Mouse (Mus musculus) heart, embryonic 14.5 days (tissue): ENCODE data around the gene Pfdn5. TPM values are rescaled to one million over a fixed set of nuclear protein-coding genes. Genes with fewer than 3 reads are reported as not detected.
A peak's percentile ranks its signal among the peaks of the same experiment; 100 is the strongest.

Experiments used
- ATAC-seq: fragments of 200-750 bp; cut with Nextera tagmentation; 2 replicates; pipeline ENCODE4 v1.8.0; 2017; ENCODE audit warnings: low read depth, moderate TSS enrichment; ENCODE audit not compliant: insufficient number of reproducible peaks, insufficient read depth, low FRiP score
- H3K27ac ChIP-seq, 2 experiments: fragments of 200-500 bp in 1 of 2; fragments of 300-500 bp in 1 of 2; sonication (generic) in 1 of 2; replicated peaks in 1 of 2; 2 replicates each; pipeline ENCODE4 v1.5.1; 2012 to 2014; ENCODE audit warnings: low read depth in 2 of 2, low read length in 2 of 2, control low read depth in 1 of 2, mild to moderate bottlenecking in 1 of 2, mixed read lengths in 1 of 2; ENCODE audit not compliant: control insufficient read depth in 1 of 2, insufficient read depth in 1 of 2
- H3K27me3 ChIP-seq: fragments of 300-500 bp; sonication (generic); 2 replicates; pipeline ENCODE4 v1.6.1; 2014; ENCODE audit warnings: mild to moderate bottlenecking, low read length, control low read depth; ENCODE audit not compliant: control insufficient read depth, insufficient read depth
- H3K36me3 ChIP-seq: fragments of 300-500 bp; sonication (generic); 2 replicates; pipeline ENCODE4 v1.6.1; 2014; ENCODE audit warnings: mild to moderate bottlenecking, control low read depth, low read length, mixed read lengths; ENCODE audit not compliant: control insufficient read depth, insufficient read depth
- H3K4me1 ChIP-seq, 2 experiments: fragments of 200-500 bp in 1 of 2; fragments of 300-500 bp in 1 of 2; sonication (generic) in 1 of 2; 2 replicates each; pipeline ENCODE4 v1.6.1; 2012 to 2014; ENCODE audit warnings: low read length in 2 of 2, control low read depth in 1 of 2, mixed read lengths in 1 of 2; ENCODE audit not compliant: control insufficient read depth in 2 of 2, insufficient read depth in 2 of 2
- H3K4me2 ChIP-seq: fragments of 300-500 bp; sonication (generic); 2 replicates; pipeline ENCODE4 v1.6.1; 2014; ENCODE audit warnings: mild to moderate bottlenecking, low read length
- H3K4me3 ChIP-seq, 2 experiments: fragments of 200-500 bp in 1 of 2; fragments of 300-500 bp in 1 of 2; sonication (generic) in 1 of 2; 2 replicates each; pipeline ENCODE4 v1.5.1; 2012 to 2014; ENCODE audit warnings: low read length in 2 of 2, mild to moderate bottlenecking in 2 of 2, control low read depth in 1 of 2, low read depth in 1 of 2, moderate library complexity in 1 of 2; ENCODE audit not compliant: control insufficient read depth in 1 of 2, insufficient read depth in 1 of 2
- H3K9ac ChIP-seq: fragments of 300-500 bp; sonication (generic); 2 replicates; pipeline ENCODE4 v1.6.1; 2014; ENCODE audit warnings: mild to moderate bottlenecking, low read length
- H3K9me3 ChIP-seq: fragments of 300-500 bp; sonication (generic); 2 replicates; pipeline ENCODE4 v1.6.1; 2016; ENCODE audit warnings: low read length, control low read depth; ENCODE audit not compliant: control insufficient read depth
- WGBS: fragments of 180-500 bp; shearing (Covaris S2); extraction: QIAGEN DNeasy Blood & Tissue Kit; methylation state at CpG from one replicate; pipeline ENCODE4 v1.1.7; 2014; 5-methylcytosine and 5-hydroxymethylcytosine counted together
- polyA plus RNA-seq: library from polyadenylated mRNA; unstranded; fragments of >200 nt; fragmentation: Nextera tagmentation; extraction: Ambion mirVana; gene quantifications from 2 replicates; pipeline ENCODE4 v1.2.1, GENCODE M21; 2014

Gene Pfdn5
- polyA plus RNA-seq, 1 experiment from 2014 or later, result 431 TPM

DNA sequence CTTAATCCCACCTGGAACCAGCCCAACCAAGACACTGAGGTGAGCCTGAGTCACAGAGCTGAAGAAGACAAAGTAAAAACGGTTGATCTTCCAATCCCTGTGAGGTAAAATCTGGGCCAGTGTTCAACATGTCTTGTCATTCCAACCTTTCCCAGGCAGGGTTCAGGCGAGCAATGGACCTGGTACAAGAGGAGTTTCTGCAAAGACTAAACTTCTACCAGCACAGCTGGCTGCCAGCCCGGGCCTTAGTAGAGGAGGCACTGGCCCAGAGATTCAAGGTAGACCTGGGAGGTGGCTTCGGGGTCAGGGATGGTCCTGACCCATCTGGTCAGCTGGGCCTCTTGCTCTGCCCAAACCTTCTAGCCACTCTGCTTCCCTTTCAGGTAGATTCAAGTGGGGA is 11.0 kb downstream of the Pfdn5 start:
- 82% methylated on average over 4 of the region's 4 CpGs for WGBS
- no peaks in the 10 kb centered on the region for H3K9me3 ChIP-seq
- H3K4me3 ChIP-seq, result no peak overlapping the region
- ATAC-seq, result no peak
- H3K27ac ChIP-seq, result no peak overlapping the region
- H3K4me2 ChIP-seq, result no peak overlapping the region
- peaks cover 4 to 11% of the 10 kb centered on the region in 2 experiments for H3K4me1 ChIP-seq
- no peaks in the 10 kb centered on the region for H3K27me3 ChIP-seq
- H3K9ac ChIP-seq, result no peak overlapping the region
- H3K36me3 ChIP-seq, result peaks cover 80% of the 10 kb centered on the region

DNA sequence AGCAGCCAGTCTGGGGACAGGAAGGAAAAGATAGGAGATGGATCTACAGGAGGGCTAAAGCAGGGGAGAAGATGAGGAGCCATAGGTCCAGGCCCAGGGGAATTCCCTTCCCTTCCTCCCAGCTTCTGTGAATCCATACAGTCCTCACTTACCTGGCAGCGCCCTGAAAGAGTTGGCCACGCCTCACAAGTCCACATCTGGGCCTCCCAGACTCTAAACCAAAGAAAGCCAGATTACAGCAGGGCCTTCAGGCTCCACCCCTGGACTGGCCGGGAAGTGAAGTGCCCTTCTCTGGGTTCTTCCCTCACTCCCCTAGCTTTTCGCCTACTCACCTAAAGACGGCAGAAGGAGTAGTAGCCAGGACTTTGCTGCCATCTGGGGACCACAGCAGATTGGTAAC is 13.7 kb downstream of the Pfdn5 start:
- H3K9ac ChIP-seq, result no peak overlapping the region
- H3K9me3 ChIP-seq, result no peaks in the 10 kb centered on the region
- H3K36me3 ChIP-seq, result peaks cover 75% of the 10 kb centered on the region
- H3K27me3 ChIP-seq, result no peaks in the 10 kb centered on the region
- no peak overlapping the region for H3K4me2 ChIP-seq
- no peak overlapping the region for H3K4me3 ChIP-seq
- H3K4me1 ChIP-seq, result no peaks in the 10 kb centered on the region
- WGBS, result 65% methylated on average over 5 of the region's 5 CpGs
- no peak overlapping the region for H3K27ac ChIP-seq
- ATAC-seq, result no peak

DNA sequence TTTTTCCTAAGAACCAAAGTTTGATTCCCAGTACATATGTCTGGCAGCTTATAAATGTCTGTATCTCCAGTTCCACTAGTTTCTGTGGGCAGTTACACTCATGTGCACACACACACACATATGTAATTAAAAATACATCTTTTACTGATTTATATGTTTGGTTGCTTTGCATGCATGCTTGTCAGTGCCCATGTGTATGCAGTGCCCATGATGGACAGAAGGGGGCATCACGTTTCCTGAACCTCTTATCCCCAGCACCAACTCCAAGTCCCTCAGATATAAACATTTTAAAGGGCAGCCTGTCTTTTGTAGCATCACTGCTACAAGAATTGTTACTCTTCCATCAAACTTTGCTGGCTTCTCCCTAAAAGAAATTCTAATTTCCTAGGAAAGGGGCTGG is 15.7 kb downstream of the Pfdn5 start:
- ATAC-seq, result no peak
- Histone ChIP-seq H3K4me2 (no peak overlapping the region), H3K4me3 (no peak overlapping the region), H3K36me3 (peaks cover 74% of the 10 kb centered on the region), H3K27me3 (no peaks in the 10 kb centered on the region), H3K9me3 (no peaks in the 10 kb centered on the region), H3K9ac (no peak overlapping the region), H3K4me1 (no peaks in the 10 kb centered on the region), H3K27ac (no peak overlapping the region)
- WGBS, result 9% methylated on average over 1 of the region's 1 CpGs

DNA sequence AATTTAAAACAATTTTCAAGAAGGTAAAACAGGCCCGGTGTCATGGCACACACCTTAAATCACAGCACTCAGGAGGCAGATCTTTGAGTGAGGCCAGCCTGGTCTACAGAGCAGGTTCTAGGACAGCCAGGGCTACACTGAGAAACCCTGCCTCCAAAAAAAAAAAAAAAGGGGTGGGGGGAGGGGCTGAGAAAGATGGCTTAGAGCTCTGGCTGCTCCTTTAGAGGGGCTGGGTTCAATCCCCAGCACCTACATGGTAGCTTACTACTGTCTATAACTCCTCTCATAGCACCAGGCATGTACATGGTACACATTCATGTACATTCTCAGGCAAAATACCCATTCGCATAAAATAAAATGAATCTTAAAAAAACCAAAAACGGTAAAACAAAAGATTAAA is 18.6 kb downstream of the Pfdn5 start:
- Histone ChIP-seq H3K4me3 (no peak overlapping the region), H3K36me3 (peaks cover 50% of the 10 kb centered on the region), H3K9ac (no peak overlapping the region), H3K27ac (no peak overlapping the region), H3K27me3 (no peaks in the 10 kb centered on the region), H3K4me2 (no peak overlapping the region), H3K9me3 (no peaks in the 10 kb centered on the region), H3K4me1 (peaks cover 0 to 1% of the 10 kb centered on the region in 2 experiments; a peak in 2 of 4 replicates)
- no peak for ATAC-seq
- 94% methylated on average over 3 of the region's 3 CpGs for WGBS

DNA sequence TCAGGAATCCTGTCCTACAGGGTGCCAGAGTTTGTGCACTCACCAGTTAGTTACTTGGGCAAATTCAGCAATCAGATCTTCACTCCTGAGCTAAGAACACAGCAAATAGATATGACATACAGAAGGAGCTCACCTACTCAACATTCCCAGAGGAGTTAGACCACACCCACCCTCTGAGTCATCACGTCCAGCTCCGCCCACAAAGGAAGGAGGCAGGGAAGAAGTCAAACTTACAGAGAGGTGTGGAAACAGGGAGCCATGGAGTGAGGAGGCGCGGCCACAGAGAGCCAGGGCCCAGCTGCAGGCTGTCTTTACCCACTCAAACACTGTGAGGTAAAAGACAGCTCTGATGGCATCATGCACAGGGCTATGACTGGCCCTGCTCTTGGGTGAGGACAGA is 20.5 kb downstream of the Pfdn5 start:
- Histone ChIP-seq H3K4me1 (peaks cover 0 to 10% of the 10 kb centered on the region in 2 experiments; a peak in 3 of 4 replicates), H3K4me3 (no peak overlapping the region), H3K9me3 (no peaks in the 10 kb centered on the region), H3K36me3 (peaks cover 38% of the 10 kb centered on the region), H3K9ac (no peak overlapping the region), H3K4me2 (no peak overlapping the region), H3K27me3 (no peaks in the 10 kb centered on the region), H3K27ac (no peak overlapping the region)
- 64% methylated on average over 4 of the region's 4 CpGs for WGBS
- no peak for ATAC-seq

DNA sequence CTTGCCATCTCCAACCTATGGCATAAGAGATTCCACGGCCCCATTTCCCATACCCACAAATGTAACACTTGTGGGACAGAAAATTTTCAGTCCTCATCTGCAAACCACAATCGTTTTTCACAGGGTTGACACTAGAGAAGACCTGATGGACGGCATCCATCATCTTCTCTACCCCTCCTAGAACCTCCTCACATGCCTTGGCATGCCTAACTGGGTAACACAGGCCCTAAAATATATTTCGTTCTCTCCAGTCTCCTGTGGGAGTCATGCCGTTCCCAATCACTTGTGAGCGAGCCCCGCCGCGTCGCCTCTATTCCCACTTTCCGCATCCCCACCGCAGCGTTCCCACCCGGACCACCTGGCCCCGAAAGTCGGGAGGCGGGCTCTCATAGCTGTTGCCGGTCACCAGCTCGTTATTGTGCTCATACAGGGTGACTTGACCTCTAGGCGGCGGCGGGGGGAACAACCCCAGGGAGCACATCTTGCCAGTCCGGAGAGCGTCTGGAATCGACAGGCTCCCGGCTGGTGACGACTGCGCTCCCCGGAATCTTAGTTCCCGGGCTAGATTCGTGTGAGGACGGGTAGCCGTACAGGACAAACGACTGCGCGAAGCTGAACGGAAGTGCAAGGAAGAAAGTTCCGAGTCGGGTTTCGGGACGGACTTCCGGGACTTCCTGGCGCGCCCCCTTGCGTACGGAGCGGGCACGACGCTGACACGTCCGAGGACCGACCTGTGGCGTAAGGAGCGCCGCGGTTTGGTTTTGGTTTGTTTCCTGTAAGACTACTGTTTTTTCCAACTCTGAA is 24.4 kb downstream of the Pfdn5 start, which contains the start of gene Aaas:
Gene Aaas, minus strand, starts transcription at position 634 of the 804 bp plus-strand sequence.
- H3K4me2 ChIP-seq, result peak within 1 kb of the TSS; percentile 77
- H3K9ac ChIP-seq, result peak within 1 kb of the TSS; percentile 73
- ATAC-seq, result peak; percentile 75
- WGBS, result under 1% methylated on average over 56 of the region's 56 CpGs
- H3K36me3 ChIP-seq, result peaks cover 18% of the 10 kb centered on the region
- H3K4me1 ChIP-seq, result peaks cover 6 to 14% of the 10 kb centered on the region in 2 experiments
- no peaks in the 10 kb centered on the region for H3K9me3 ChIP-seq
- H3K4me3 ChIP-seq, result peak within 1 kb of the TSS; percentile 55 to 93
- H3K27me3 ChIP-seq, result no peaks in the 10 kb centered on the region; the same call in 1 of the 2 replicates
- peak within 1 kb of the TSS; percentile 77 to 83 for H3K27ac ChIP-seq

DNA sequence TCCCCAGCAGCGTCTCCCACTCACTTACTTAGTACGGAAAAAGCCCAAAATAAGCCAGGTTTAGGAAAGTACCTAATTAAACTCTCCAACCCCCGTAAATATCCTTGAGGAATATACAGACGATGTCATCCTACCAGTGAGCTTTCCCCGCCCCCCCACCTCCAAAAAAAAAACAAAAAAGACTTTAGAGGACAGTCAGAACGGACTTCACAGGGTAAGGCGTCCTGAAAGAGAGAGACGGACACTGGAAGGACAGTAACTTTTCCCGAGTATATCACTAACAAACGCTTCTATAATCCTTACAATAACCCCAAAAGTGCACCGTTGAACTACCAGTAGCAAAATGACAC is 25.0 kb downstream of the Pfdn5 start:
- Histone ChIP-seq H3K9ac (peak overlapping the region; percentile 73), H3K4me3 (peak overlapping the region; percentile 55 to 93), H3K9me3 (no peaks in the 10 kb centered on the region), H3K36me3 (peaks cover 12% of the 10 kb centered on the region), H3K4me2 (peak overlapping the region; percentile 77), H3K4me1 (peaks cover 8 to 19% of the 10 kb centered on the region in 2 experiments), H3K27ac (peak overlapping the region; percentile 77 to 83), H3K27me3 (peaks cover 4% of the 10 kb centered on the region)
- ATAC-seq, result no peak
- WGBS, result 10% methylated on average over 11 of the region's 11 CpGs
